Mouse (Mus musculus) liver, adult 2 months (tissue): ENCODE results near the gene Pfkp. TPM values are rescaled to one million over a fixed set of nuclear protein-coding genes. Genes with fewer than 3 reads are reported as not detected.
A peak's percentile ranks its signal among the peaks of the same experiment; 100 is the strongest.

Experiments
- DNase-seq: peaks from one replicate; pipeline ENCODE4 v3.0.0-alpha.2; 2011; ENCODE audit warnings: low read depth, low spot score; ENCODE audit errors: extremely low read depth
- H3K27ac ChIP-seq: fragments of 200-500 bp; replicated peaks from 2 replicates; pipeline ENCODE4 v1.5.1; 2012; ENCODE audit warnings: low read depth, mild to moderate bottlenecking, control low read depth, inconsistent platforms, low read length; ENCODE audit not compliant: insufficient read depth
- H3K27me3 ChIP-seq: fragments of 200-500 bp; 2 replicates; pipeline ENCODE4 v1.6.1; 2012; ENCODE audit warnings: mild to moderate bottlenecking, moderate library complexity, low read length, inconsistent platforms; ENCODE audit not compliant: control insufficient read depth, insufficient read depth
- H3K36me3 ChIP-seq: fragments of 200-500 bp; 2 replicates; pipeline ENCODE4 v1.6.1; 2012; ENCODE audit warnings: low read length, inconsistent platforms; ENCODE audit not compliant: control insufficient read depth, insufficient read depth
- H3K4me1 ChIP-seq: fragments of 200-500 bp; 2 replicates; pipeline ENCODE4 v1.6.1; 2011; ENCODE audit warnings: low read length; ENCODE audit not compliant: control insufficient read depth, insufficient read depth
- H3K4me3 ChIP-seq: fragments of 200-500 bp; 2 replicates; pipeline ENCODE4 v1.5.1; 2011; ENCODE audit warnings: low read depth, mild to moderate bottlenecking, control low read depth, low read length, moderate library complexity; ENCODE audit not compliant: insufficient read depth
- H3K79me2 ChIP-seq: fragments of 200-500 bp; 2 replicates; pipeline ENCODE4 v1.6.1; 2012; ENCODE audit warnings: inconsistent platforms, mild to moderate bottlenecking, low read length, moderate library complexity; ENCODE audit not compliant: control insufficient read depth, insufficient read depth
- H3K9ac ChIP-seq: fragments of 200-500 bp; 2 replicates; pipeline ENCODE4 v1.6.1; 2012; ENCODE audit warnings: low read depth, mild to moderate bottlenecking, control low read depth, inconsistent platforms, low read length
- CTCF ChIP-seq: fragments of 200-500 bp; IDR thresholded peaks from 2 replicates; pipeline ENCODE4 v1.5.1; 2011; ENCODE audit warnings: low read depth, low read length, control low read depth
- POLR2A ChIP-seq: fragments of 200-500 bp; IDR thresholded peaks from 2 replicates; pipeline ENCODE4 v1.6.1; 2011; ENCODE audit warnings: low read length, control low read depth; ENCODE audit not compliant: insufficient read depth; ENCODE audit errors: extremely low read depth
- WGBS: fragments of 180-500 bp; shearing (Covaris S2); methylation state at CpG from one replicate; pipeline ENCODE4 v1.1.7; 2018; 5-methylcytosine and 5-hydroxymethylcytosine counted together
- polyA plus RNA-seq: library from polyadenylated mRNA; depleted of rRNA; stranded (reverse); fragments of >200 nt; gene quantifications from 2 replicates; pipeline ENCODE4 v1.2.3, GENCODE M21; 2012; rRNA removed
- total RNA-seq: library from RNA; depleted of rRNA; stranded (reverse); fragments of >200 nt; gene quantifications from 2 replicates; pipeline ENCODE4 v1.2.3, GENCODE M21; 2014; rRNA removed

Pfkp gene
- total RNA-seq (1.8 and 3.2 TPM in 2 replicates), polyA plus RNA-seq (2.5 and 2.8 TPM in 2 replicates)

DNA sequence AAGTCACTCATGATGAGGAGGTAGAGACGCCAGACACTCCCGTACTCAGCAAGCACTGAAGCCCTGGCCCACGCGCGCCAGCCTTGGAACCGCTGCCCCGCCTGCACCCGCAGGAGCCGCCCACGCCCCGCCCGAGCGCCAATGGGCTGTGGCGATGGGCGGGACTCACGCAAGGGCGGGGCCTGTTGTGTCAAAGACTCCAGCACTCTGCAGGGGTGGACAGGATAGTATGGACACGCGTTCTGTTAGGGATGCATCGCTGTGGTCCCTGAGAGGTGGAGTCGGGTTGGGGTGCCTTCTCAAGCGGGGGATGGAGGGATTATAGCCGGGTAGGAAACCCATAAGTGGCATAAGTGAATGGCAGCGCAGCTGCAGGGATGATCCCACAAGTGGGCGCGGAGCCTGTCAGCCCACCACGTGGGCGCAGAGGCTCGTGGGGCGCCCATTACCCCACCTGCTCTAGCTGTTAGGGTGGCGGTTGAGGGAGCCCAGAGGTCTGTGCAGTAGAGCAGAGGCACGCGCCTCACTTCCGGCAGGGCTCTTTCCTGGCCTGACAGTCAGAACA is at the start of gene Pfkp:
Pfkp (minus strand) TSS at position 109 of the 565 bp plus-strand sequence.
- no peaks in the 10 kb centered on the region for H3K79me2 ChIP-seq
- 0 out of 2 replicates have a peak, but pooled peaks cover 2% of the 10 kb centered on the region for H3K4me1 ChIP-seq
- DNase-seq: no peak
- TF ChIP-seq POLR2A (no peak), CTCF (no peak)
- WGBS: 5% methylated on average over 34 of the region's 34 CpGs
- peak within 1 kb of the TSS; percentile 46 for H3K9ac ChIP-seq
- H3K27ac ChIP-seq: no peak within 1 kb of the TSS
- H3K4me3 ChIP-seq: peak within 1 kb of the TSS; percentile 65
- H3K27me3 ChIP-seq: no peaks in the 10 kb centered on the region; the same call in 1 of the 2 replicates
- no peaks in the 10 kb centered on the region for H3K36me3 ChIP-seq

DNA sequence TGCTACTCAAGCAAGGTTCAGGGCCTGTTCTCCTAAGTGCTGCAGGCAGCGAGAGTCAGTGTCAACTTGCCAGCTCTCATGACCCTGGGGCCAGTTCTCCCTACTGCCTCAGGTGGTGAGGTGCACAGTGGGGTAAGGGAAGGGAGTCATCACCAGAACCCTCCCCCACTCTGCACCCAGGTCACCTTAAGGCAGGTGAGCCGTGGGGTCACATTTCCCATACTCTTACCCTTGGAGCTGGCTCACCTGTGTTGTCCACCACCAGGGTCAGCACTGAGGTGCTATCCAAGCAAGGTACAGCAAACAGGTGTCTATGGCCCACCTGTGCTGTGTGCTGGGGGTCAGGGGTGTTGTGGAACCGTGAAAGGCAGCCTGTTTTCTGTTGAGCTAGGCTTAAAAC is 42.0 kb upstream of the Pfkp start:
- Histone ChIP-seq H3K79me2 (no peaks in the 10 kb centered on the region), H3K9ac (no peak overlapping the region), H3K36me3 (no peaks in the 10 kb centered on the region), H3K27ac (no peak overlapping the region), H3K4me3 (no peak overlapping the region), H3K27me3 (no peaks in the 10 kb centered on the region), H3K4me1 (no peaks in the 10 kb centered on the region)
- 60% methylated on average over 3 of the region's 3 CpGs for WGBS
- DNase-seq: no peak
- no peak for TF ChIP-seq POLR2A
- TF ChIP-seq CTCF: no peak

DNA sequence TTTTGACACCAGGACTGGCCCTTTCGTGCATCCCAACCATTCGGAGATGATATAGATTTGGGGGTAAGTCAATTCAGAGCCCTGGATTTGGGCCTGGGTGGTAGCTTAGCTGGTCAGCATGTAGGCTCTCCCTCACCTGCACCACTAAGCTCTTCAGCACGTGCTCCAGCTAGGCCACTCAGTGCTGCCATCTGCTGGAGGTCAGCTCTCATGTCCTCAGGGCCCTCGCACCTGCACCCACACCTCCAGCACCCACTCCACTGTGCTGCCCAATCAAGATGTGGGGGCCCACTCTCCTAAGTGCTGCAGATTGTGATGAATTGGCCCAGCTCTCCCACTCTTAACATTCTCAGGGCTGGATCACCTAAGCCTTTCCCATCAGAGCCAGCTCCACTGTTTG is 41.4 kb upstream of the Pfkp start:
- Histone ChIP-seq H3K4me1 (no peaks in the 10 kb centered on the region), H3K79me2 (no peaks in the 10 kb centered on the region), H3K36me3 (no peaks in the 10 kb centered on the region), H3K4me3 (no peak overlapping the region), H3K9ac (no peak overlapping the region), H3K27ac (no peak overlapping the region), H3K27me3 (no peaks in the 10 kb centered on the region)
- DNase-seq: no peak
- TF ChIP-seq POLR2A (no peak), CTCF (peak; percentile 80)
- WGBS: 58% methylated on average over 4 of the region's 4 CpGs

- Histone ChIP-seq H3K27me3 (no peaks in the 10 kb centered on the region), H3K36me3 (no peaks in the 10 kb centered on the region), H3K4me1 (no peaks in the 10 kb centered on the region), H3K27ac (no peak overlapping the region), H3K9ac (no peak overlapping the region), H3K79me2 (no peaks in the 10 kb centered on the region), H3K4me3 (no peak overlapping the region)
- 0 out of 2 replicates have a peak, but pooled peaks have one; percentile 15 for TF ChIP-seq CTCF
- no peak for TF ChIP-seq POLR2A
- no peak for DNase-seq
- 46% methylated on average over 7 of the region's 7 CpGs for WGBS
Observed at GRCm38 (mm10) chr13:6688790-6689433, 40.3 kb upstream of the Pfkp start.

- Histone ChIP-seq H3K4me1 (no peaks in the 10 kb centered on the region), H3K27ac (no peak overlapping the region), H3K79me2 (no peaks in the 10 kb centered on the region), H3K9ac (no peak overlapping the region), H3K36me3 (no peaks in the 10 kb centered on the region), H3K27me3 (no peaks in the 10 kb centered on the region), H3K4me3 (no peak overlapping the region)
- no peak for TF ChIP-seq CTCF
- no peak for DNase-seq
- 70% methylated on average over 4 of the region's 4 CpGs for WGBS
Observed at GRCm38 (mm10) chr13:6666887-6667286, 18.3 kb upstream of the Pfkp start.

DNA sequence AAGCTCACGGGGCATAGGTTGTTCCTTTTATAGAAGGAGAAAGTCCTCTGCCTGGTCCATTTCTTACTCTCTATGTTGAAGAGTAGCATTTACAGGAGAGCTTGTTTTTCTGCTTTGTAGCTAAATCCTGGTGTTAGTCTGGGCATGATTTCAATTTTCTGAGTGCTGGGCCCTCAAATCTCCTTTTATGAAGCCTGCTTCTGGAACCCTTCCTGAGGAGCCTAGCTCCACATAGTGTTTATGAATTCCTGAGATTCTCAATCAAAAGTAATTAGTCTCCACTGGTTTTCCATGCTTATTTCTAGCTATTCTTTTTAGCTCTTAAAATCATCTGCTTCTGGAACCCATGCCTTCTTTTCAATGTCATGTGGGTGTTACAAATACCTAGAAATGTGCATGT is 16.9 kb upstream of the Pfkp start:
- Histone ChIP-seq H3K27me3 (no peaks in the 10 kb centered on the region), H3K4me3 (no peak overlapping the region), H3K4me1 (no peaks in the 10 kb centered on the region), H3K9ac (no peak overlapping the region), H3K27ac (no peak overlapping the region), H3K36me3 (no peaks in the 10 kb centered on the region), H3K79me2 (no peaks in the 10 kb centered on the region)
- no peak for TF ChIP-seq POLR2A
- TF ChIP-seq CTCF: no peak
- no peak for DNase-seq
- 84% methylated on average over 1 of the region's 1 CpGs for WGBS
